Mouse (Mus musculus) spleen, adult 2 months (tissue): Measurements from ENCODE around the gene Etfrf1.

Experiments
- CTCF ChIP-seq: fragments of 200-500 bp; IDR thresholded peaks from 2 replicates; pipeline ENCODE4 v1.5.1; 2011; ENCODE audit warnings: mild to moderate bottlenecking, inconsistent platforms; ENCODE audit not compliant: insufficient read depth, insufficient read length, insufficient replicate concordance; ENCODE audit errors: extremely low read depth
- POLR2A ChIP-seq: fragments of 200-500 bp; IDR thresholded peaks from 2 replicates; pipeline ENCODE4 v1.6.1; 2011; ENCODE audit warnings: low read depth, low read length, inconsistent platforms

GRCm38 (mm10) chr6:145175571-145175981, 35.4 kb upstream of the Etfrf1 start:
- no peak for TF ChIP-seq CTCF
- no peak for TF ChIP-seq POLR2A
